Mouse (Mus musculus): ENCODE measurements around the gene Olfr620. TPM values are rescaled to one million over a fixed set of nuclear protein-coding genes. Genes with fewer than 3 reads are reported as not detected.

Olfr620 gene
- total RNA-seq (2021): not detected in 2 replicates
- long read RNA-seq, experiment 1: 0 reads
- long read RNA-seq, experiment 2: 0 reads

DNA sequence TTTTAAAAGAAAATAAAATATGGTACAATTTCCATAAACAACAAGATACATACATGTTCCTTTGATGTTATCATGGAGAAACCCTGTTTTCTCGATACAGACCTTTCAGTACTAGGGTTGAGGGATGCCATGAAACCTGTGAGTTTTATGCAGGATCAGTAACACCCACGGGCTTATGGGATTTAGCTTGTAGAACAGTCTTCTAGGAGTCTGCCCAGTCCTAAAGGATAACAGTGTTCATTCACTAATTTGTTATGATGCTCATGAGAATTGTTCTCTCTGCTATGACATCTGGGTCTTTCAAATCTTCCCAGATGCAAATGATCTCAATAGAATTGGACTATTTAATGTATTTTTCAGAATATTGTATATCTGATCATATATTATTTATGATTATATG, at the start of gene Olfr620:
TSS of gene Olfr620 (minus strand) at position 101 of the 400 bp plus-strand sequence.
- no peak for DNase-seq

DNA sequence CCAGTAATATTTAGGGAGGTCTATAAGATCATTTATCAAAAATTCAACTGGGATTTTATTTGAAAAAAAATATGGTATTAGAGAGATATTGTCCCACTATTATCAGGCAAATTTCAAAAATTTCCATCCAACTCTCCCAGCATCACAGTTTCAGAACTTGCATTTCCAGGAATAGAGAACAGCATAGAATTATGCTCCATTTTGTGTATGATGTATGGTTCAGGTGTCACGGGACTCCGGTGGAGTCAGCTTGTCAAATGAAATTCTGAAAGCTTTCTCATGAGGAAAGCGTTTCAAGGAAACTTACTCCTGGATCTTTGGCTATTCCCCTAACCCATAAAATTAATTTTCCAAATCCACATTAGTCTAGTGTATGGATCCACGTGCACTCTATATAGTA, 31.7 kb upstream of the Olfr620 start:
- no peak for DNase-seq

DNA sequence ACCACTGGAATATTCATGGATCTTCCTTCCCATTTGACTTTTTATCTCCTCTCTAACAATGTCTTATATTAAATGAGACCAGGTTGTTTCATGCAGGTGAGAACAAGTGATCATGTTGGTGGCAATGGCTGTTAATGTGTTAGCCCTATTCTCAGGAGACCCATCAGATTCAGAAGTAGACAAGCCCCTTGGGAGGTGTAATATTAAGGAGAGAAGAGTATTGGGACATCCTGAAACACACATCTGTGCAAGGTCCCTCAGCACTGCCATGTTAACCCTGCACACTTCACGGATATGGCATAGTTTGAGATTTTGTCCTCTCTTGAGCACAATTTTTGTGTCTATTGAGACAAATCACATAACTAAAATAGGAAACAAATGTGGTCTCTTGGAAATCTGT, 30.3 kb upstream of the Olfr620 start, which contains the start of gene Olfr622:
TSS of gene Olfr622 (minus strand) at position 101 of the 400 bp plus-strand sequence.
- DNase-seq: no peak

DNA sequence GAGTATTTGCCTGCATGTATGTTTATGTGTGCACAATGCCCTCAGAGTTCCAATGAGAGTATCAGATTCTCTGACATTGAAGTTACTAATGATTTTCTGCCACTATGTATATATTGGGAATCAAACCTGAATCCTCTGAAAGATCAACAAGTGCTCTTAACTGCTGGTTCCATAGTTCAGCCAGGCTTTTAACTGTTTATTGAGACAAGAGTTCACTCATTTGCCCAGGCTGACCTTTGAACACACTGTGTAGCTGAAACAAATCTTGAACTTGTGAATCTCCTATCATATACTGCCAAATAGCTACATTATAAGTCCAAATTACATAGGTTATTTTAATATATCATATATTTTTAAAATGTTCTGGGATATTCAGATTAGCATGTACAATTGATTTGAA, 24.5 kb upstream of the Olfr620 start:
- no peak for DNase-seq

DNA sequence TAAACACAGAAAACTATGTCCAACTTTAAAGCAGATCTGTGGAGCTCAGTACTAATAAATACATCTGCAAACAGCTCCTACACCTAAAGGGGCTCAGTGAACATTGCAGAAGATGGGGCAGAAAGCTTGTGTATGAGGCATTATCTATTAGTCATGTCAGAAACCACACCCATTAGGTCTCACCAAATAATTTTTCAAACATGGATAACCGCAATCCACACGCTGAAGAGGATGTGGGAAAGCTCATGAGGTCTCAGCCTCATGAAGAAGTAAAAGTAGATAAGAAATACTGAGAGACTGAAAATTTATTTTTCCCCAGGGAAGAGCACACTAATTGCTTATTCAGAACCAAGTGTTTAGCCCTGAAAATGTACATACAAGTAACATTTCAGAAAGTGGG, 4.9 kb downstream of the Olfr620 start:
- no peak for DNase-seq

DNA sequence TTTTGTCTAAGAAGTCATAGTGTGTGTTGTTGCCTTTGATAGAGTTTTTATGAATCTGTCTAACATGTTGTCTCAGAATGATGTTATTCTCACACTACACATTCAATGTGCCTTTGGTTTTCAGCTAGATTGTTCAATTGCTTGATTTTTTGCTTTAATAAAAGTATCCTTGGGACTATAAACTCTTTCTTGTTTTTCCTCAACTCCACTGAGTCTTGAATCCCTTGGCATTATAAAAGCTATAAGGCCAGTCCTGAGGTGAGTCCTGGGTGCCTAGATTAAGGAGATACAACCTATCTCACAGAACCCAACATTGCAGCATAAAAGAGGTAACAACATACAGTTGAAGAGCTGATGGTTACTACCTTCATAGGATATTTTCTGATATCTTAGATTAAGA, 12.1 kb downstream of the Olfr620 start, which contains the start of gene Olfr619:
TSS of gene Olfr619 (plus strand) at position 301 of the 400 bp plus-strand sequence.
- no peak for DNase-seq

DNA sequence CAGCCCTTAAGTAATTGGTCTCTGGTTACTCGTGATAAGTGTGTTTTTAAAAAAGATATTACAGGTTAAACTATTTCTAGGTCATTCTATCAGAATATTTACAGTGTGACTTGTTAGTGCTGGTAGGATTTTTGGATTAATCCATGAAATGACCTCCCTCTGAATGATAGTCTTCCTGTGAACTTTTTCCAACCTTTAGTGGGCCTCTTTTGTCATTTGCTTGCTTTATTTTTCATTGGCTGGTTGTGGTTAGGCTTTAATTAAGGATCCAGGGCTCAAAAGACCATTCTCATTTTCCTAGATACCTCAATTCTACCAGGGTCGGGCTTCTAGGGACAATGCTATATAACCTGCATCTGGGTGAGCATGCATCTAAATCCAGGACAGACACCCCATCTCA, 22.5 kb downstream of the Olfr620 start, which contains the start of gene Olfr618:
TSS of gene Olfr618 (plus strand) at position 301 of the 400 bp plus-strand sequence.
- no peak for DNase-seq

DNA sequence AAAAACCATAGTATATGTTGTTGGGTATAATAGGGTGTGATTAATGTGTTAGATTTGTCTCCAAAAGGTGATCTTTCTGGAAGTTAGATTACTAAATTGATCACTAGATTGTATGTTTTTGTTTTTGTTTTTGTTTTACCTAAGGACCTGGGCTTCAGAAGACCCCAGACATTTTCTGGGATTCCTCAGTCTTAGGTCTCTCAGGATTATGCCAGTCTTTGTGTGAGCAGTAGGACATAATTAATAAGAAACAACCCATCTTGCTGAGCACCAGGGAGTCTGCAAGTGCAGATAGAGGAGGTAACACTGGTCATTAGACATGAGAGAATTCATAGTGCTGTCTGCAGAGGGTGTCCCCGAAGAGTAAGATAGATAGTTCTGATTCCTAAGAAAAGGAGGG, 39.6 kb downstream of the Olfr620 start, which contains the start of gene Olfr617:
TSS of gene Olfr617 (plus strand) at position 301 of the 400 bp plus-strand sequence.
- no peak for DNase-seq

DNA sequence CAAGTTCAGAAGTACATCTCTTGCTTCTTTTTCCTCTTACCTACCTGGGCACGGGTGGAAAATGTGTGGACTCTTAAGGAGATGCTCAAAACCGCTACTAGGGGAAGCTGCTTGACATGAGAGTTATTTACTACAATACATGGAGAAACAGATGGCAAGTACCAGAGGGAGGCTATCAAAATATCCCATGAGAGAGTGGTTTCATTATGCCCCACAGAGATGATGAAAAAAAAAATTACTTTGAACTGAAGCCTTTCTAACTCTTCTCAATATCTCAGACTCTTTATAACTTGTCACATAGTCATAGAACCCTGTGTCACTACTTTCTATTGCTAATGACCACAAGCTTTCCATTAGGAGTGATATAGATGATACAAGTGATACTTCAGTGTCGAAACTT, 43.3 kb downstream of the Olfr620 start, which contains the start of gene Olfr616:
TSS of gene Olfr616 (minus strand) at position 101 of the 400 bp plus-strand sequence.
- no peak for DNase-seq

DNA sequence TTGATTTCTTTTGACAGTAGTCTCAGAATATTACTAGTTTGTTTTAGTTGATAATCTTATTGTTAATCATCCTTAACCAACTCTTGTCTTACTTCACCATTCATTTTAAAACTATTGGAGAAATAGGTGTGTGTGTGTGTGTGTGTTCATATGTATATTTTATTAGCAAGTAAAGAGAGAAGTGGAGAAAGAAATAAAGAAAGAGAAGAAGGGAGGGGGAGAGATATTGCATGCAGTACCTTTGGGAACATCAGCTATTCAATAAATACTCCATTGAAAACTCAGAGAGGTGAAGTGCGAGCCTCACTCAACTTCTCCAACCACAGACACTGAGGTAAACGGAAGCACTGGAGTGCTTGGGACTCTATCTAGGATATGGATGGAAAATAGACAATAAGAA, 56.6 kb downstream of the Olfr620 start, which contains the start of gene Olfr615:
TSS of gene Olfr615 (plus strand) at position 301 of the 400 bp plus-strand sequence.
- no peak for DNase-seq

Small RNA genes within 50 kb of the gene (microRNA-seq; reads per million reads assigned to microRNA genes)
- 0 reads per million in 2 experiments for gene Gm26506

Other genes with a start within 250 kb of the Olfr620 start
- gene Olfr601, start 249.9 kb downstream of the Olfr620 start, total RNA-seq (2021): not detected in 2 replicates
- gene Olfr603, start 226.4 kb downstream of the Olfr620 start, total RNA-seq (2021): not detected in 2 replicates
- gene Usp17lc, start 197.5 kb downstream of the Olfr620 start, total RNA-seq (2021): not detected in 2 replicates
- gene Olfr605, start 167.1 kb downstream of the Olfr620 start, total RNA-seq (2021): not detected in 2 replicates
- not detected in 2 replicates for gene Olfr606, start 163.5 kb downstream of the Olfr620 start, total RNA-seq (2021)
- gene Olfr607, start 148.4 kb downstream of the Olfr620 start, total RNA-seq (2021): not detected in 2 replicates
- not detected in 2 replicates for gene Olfr608, start 142.7 kb downstream of the Olfr620 start, total RNA-seq (2021)
- gene Olfr609, start 114.5 kb downstream of the Olfr620 start, total RNA-seq (2021): not detected in 2 replicates
- not detected in 2 replicates for gene Olfr610, start 100.4 kb downstream of the Olfr620 start, total RNA-seq (2021)
- gene Olfr611, start 91.7 kb downstream of the Olfr620 start, total RNA-seq (2021): not detected in 2 replicates
- gene Olfr612, start 69.8 kb downstream of the Olfr620 start, total RNA-seq (2021): not detected in 2 replicates
- gene Olfr613, start 64.5 kb downstream of the Olfr620 start, total RNA-seq (2021): not detected in 2 replicates
- gene Olfr615, start 56.5 kb downstream of the Olfr620 start, total RNA-seq (2021): not detected in 2 replicates
- gene Olfr616, start 43.4 kb downstream of the Olfr620 start, total RNA-seq (2021): not detected in 2 replicates
- not detected in 2 replicates for gene Olfr617, start 39.5 kb downstream of the Olfr620 start, total RNA-seq (2021)
- not detected in 2 replicates for gene Olfr618, start 22.4 kb downstream of the Olfr620 start, total RNA-seq (2021)
- gene Olfr619, start 12.0 kb downstream of the Olfr620 start, total RNA-seq (2021): not detected in 2 replicates
- gene Olfr622, start 30.2 kb upstream of the Olfr620 start, total RNA-seq (2021): not detected in 2 replicates
- not detected in 2 replicates for gene Olfr623, start 51.2 kb upstream of the Olfr620 start, total RNA-seq (2021)
- gene Olfr624, start 58.7 kb upstream of the Olfr620 start, total RNA-seq (2021): 0.04 TPM in 1 of 2 replicates, not detected in the other
- not detected in 2 replicates for gene Olfr625-ps1, start 70.2 kb upstream of the Olfr620 start, total RNA-seq (2021)
- not detected in 2 replicates for gene Olfr243, start 102.1 kb upstream of the Olfr620 start, total RNA-seq (2021)
- gene Olfr628, start 117.8 kb upstream of the Olfr620 start, total RNA-seq (2021): not detected in 2 replicates
- not detected in 2 replicates for gene Olfr629, start 132.4 kb upstream of the Olfr620 start, total RNA-seq (2021)
- gene Olfr630, start 144.8 kb upstream of the Olfr620 start, total RNA-seq (2021): not detected in 2 replicates
- not detected in 2 replicates for gene Olfr69, start 159.1 kb upstream of the Olfr620 start, total RNA-seq (2021)
- not detected in 2 replicates for gene Olfr68, start 167.2 kb upstream of the Olfr620 start, total RNA-seq (2021)
- gene Olfr67, start 179.3 kb upstream of the Olfr620 start, total RNA-seq (2021): not detected in 2 replicates
- gene Hbb-bt, start 201.5 kb upstream of the Olfr620 start, total RNA-seq (2021): 1,182 and 1,430 TPM in 2 replicates
- 8,688 and 11,965 TPM in 2 replicates for gene Hbb-bs, start 215.6 kb upstream of the Olfr620 start, total RNA-seq (2021)
- gene Hbb-bh2, start 228.0 kb upstream of the Olfr620 start, total RNA-seq (2021): not detected in 2 replicates
- not detected in 2 replicates for gene Hbb-bh1, start 230.6 kb upstream of the Olfr620 start, total RNA-seq (2021)
- gene Hbb-y, start 240.7 kb upstream of the Olfr620 start, total RNA-seq (2021): not detected in 2 replicates

Measured in adrenal gland, postnatal 14 days (tissue).